Mouse (Mus musculus) liver, embryonic 16.5 days (tissue): Measurements from ENCODE around the gene Dcxr. TPM values are rescaled to one million over a fixed set of nuclear protein-coding genes. Genes with fewer than 3 reads are reported as not detected.
"Not testable (repeated sequence)": the region's sequence is repeated elsewhere in the genome, so short reads cannot be mapped to it uniquely, and the experiment has no call there.

Experiments used
- ATAC-seq: fragments of 200-750 bp; cut with Nextera tagmentation; 2 replicates; pipeline ENCODE4 v1.8.0; 2017; ENCODE audit warnings: low read depth, mild to moderate bottlenecking, moderate number of reproducible peaks, moderate library complexity
- H3K27ac ChIP-seq: fragments of 300-500 bp; sonication (generic); 2 replicates; pipeline ENCODE4 v1.5.1; 2014; ENCODE audit warnings: mild to moderate bottlenecking, low read length
- H3K27me3 ChIP-seq: fragments of 300-500 bp; sonication (generic); 2 replicates; pipeline ENCODE4 v1.6.1; 2014; ENCODE audit warnings: low read depth, low read length, mixed read lengths; ENCODE audit not compliant: control insufficient read depth, insufficient read depth
- H3K36me3 ChIP-seq: fragments of 300-500 bp; sonication (generic); 2 replicates; pipeline ENCODE4 v1.6.1; 2014; ENCODE audit warnings: mild to moderate bottlenecking; ENCODE audit not compliant: control insufficient read depth, insufficient read depth
- H3K4me1 ChIP-seq: fragments of 300-500 bp; sonication (generic); 2 replicates; pipeline ENCODE4 v1.6.1; 2014; ENCODE audit warnings: low read depth, low read length, mixed read lengths; ENCODE audit not compliant: control insufficient read depth
- H3K4me2 ChIP-seq: fragments of 300-500 bp; sonication (generic); 2 replicates; pipeline ENCODE4 v1.6.1; 2014; ENCODE audit warnings: low read depth, low read length, mixed read lengths
- H3K4me3 ChIP-seq: fragments of 300-500 bp; sonication (generic); 2 replicates; pipeline ENCODE4 v1.5.1; 2014; ENCODE audit warnings: low read depth, mild to moderate bottlenecking, low read length
- H3K9ac ChIP-seq: fragments of 300-500 bp; sonication (generic); 2 replicates; pipeline ENCODE4 v1.6.1; 2014; ENCODE audit warnings: low read depth, low read length
- H3K9me3 ChIP-seq: fragments of 300-500 bp; sonication (generic); replicated peaks from 2 replicates; pipeline ENCODE4 v1.6.1; 2016; ENCODE audit warnings: low read length; ENCODE audit not compliant: control insufficient read depth
- WGBS: fragments of 180-500 bp; shearing (Covaris S2); extraction: QIAGEN DNeasy Blood & Tissue Kit; methylation state at CpG from one replicate; pipeline ENCODE4 v1.1.7; 2014; ENCODE audit not compliant: insufficient replicate concordance; 5-methylcytosine and 5-hydroxymethylcytosine counted together
- polyA plus RNA-seq: library from polyadenylated mRNA; unstranded; fragments of >200 nt; fragmentation: Nextera tagmentation; extraction: Ambion mirVana; gene quantifications from 2 replicates; pipeline ENCODE4 v1.2.1, GENCODE M21; 2015

The Dcxr gene
- 23.4 and 27.9 TPM in 2 replicates for polyA plus RNA-seq

GRCm38 (mm10) chr11:120727169-120727527 lies at the start of gene Dcxr:
Dcxr (minus strand) TSS chr11:120727281.
- no peaks in the 10 kb centered on the region for H3K9me3 ChIP-seq
- H3K4me2 ChIP-seq = peak within 1 kb of the TSS; percentile 90
- H3K9ac ChIP-seq = peak within 1 kb of the TSS; percentile 63
- H3K27ac ChIP-seq = peak within 1 kb of the TSS; percentile 56
- peak; percentile 87 for ATAC-seq
- H3K36me3 ChIP-seq = no peaks in the 10 kb centered on the region
- peaks cover 5% of the 10 kb centered on the region for H3K27me3 ChIP-seq
- peaks cover 6% of the 10 kb centered on the region for H3K4me1 ChIP-seq
- H3K4me3 ChIP-seq = peak within 1 kb of the TSS; percentile 69
- 1% methylated on average over 14 of the region's 14 CpGs for WGBS

GRCm38 (mm10) chr11:120775774-120776469 lies 48.8 kb upstream of the Dcxr start:
- H3K4me3 ChIP-seq = no peak overlapping the region
- no peaks in the 10 kb centered on the region for H3K4me1 ChIP-seq
- H3K36me3 ChIP-seq = no peaks in the 10 kb centered on the region
- WGBS = 20% methylated on average over 15 of the region's 15 CpGs
- no peak overlapping the region for H3K4me2 ChIP-seq
- no peak overlapping the region for H3K9ac ChIP-seq
- peak; percentile 79 for ATAC-seq
- no peak overlapping the region for H3K27ac ChIP-seq
- no peaks in the 10 kb centered on the region for H3K27me3 ChIP-seq
- no peaks in the 10 kb centered on the region for H3K9me3 ChIP-seq

- Histone ChIP-seq H3K9me3 (no peaks in the 10 kb centered on the region), H3K9ac (no peak overlapping the region), H3K27me3 (no peaks in the 10 kb centered on the region), H3K4me1 (no peaks in the 10 kb centered on the region), H3K27ac (no peak overlapping the region), H3K4me3 (no peak overlapping the region), H3K36me3 (no peaks in the 10 kb centered on the region), H3K4me2 (no peak overlapping the region)
- ATAC-seq = no peak
- WGBS = 69% methylated on average over 7 of the region's 7 CpGs
Observed at GRCm38 (mm10) chr11:120773463-120774190, 46.5 kb upstream of the Dcxr start.

GRCm38 (mm10) chr11:120772749-120773148 lies 45.7 kb upstream of the Dcxr start:
- 65% methylated on average over 3 of the region's 3 CpGs for WGBS
- no peak for ATAC-seq
- H3K9me3 ChIP-seq = no peaks in the 10 kb centered on the region
- no peaks in the 10 kb centered on the region for H3K27me3 ChIP-seq
- H3K4me3 ChIP-seq = no peak overlapping the region
- no peak overlapping the region for H3K27ac ChIP-seq
- H3K36me3 ChIP-seq = no peaks in the 10 kb centered on the region
- no peak overlapping the region for H3K9ac ChIP-seq
- H3K4me1 ChIP-seq = 0 out of 2 replicates have a peak, but pooled peaks cover 2% of the 10 kb centered on the region
- no peak overlapping the region for H3K4me2 ChIP-seq

- 0 out of 2 replicates have a peak, but pooled peaks cover 2% of the 10 kb centered on the region for H3K4me1 ChIP-seq
- no peak overlapping the region for H3K9ac ChIP-seq
- H3K27me3 ChIP-seq = no peaks in the 10 kb centered on the region
- no peak overlapping the region for H3K27ac ChIP-seq
- H3K36me3 ChIP-seq = no peaks in the 10 kb centered on the region
- ATAC-seq = no peak
- H3K9me3 ChIP-seq = no peaks in the 10 kb centered on the region
- WGBS = 53% methylated on average over 1 of the region's 1 CpGs
- no peak overlapping the region for H3K4me3 ChIP-seq
- no peak overlapping the region for H3K4me2 ChIP-seq
Observed at GRCm38 (mm10) chr11:120768206-120768605, 41.1 kb upstream of the Dcxr start.

GRCm38 (mm10) chr11:120767023-120767422 lies 39.9 kb upstream of the Dcxr start:
- H3K4me3 ChIP-seq, H3K4me1 ChIP-seq, ATAC-seq, H3K4me2 ChIP-seq, H3K27me3 ChIP-seq, H3K9me3 ChIP-seq, H3K9ac ChIP-seq, H3K27ac ChIP-seq, H3K36me3 ChIP-seq: not testable (repeated sequence)
- WGBS = 15% methylated on average over 4 of the region's 7 CpGs

- H3K4me3 ChIP-seq, H3K27ac ChIP-seq, H3K9me3 ChIP-seq, ATAC-seq, H3K4me1 ChIP-seq, H3K27me3 ChIP-seq, H3K36me3 ChIP-seq, H3K4me2 ChIP-seq, H3K9ac ChIP-seq: not testable (repeated sequence)
- 0% methylated on average over 4 of the region's 23 CpGs for WGBS
Observed at GRCm38 (mm10) chr11:120763121-120763999, 36.3 kb upstream of the Dcxr start.

- not testable (repeated sequence) for H3K36me3 ChIP-seq, H3K4me2 ChIP-seq, H3K27me3 ChIP-seq, H3K4me1 ChIP-seq, ATAC-seq, H3K27ac ChIP-seq, H3K9ac ChIP-seq, H3K4me3 ChIP-seq, H3K9me3 ChIP-seq
- WGBS = 18% methylated on average over 13 of the region's 14 CpGs
Observed at GRCm38 (mm10) chr11:120762672-120763041, 35.6 kb upstream of the Dcxr start, which contains the start of gene Hmga1b. Hmga1b (plus strand) TSS chr11:120762794.
